Mouse (Mus musculus): Measurements from ENCODE around the gene Lrrc1.

The Lrrc1 gene

DNA sequence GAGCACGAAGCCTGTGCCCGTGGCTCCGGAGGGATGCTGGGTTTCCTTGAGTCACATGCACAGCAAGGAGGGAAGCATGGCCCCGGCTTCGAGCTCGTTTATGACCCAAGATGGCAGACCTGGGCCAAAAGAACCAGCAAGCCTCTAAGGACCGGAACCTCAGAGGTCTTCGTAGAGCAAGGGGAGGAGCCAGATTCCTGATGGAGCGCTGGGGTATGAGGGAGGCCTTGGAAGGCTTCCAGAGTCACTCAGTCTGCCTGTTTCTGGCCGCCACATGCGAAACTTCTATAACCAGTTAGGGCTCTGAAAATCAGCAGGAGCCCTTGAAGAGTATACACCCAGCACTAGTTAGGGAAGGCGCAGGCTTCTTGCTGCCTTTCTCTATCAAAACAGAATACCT lies 159.1 kb downstream of the Lrrc1 start:
- peak; percentile 13 for DNase-seq (ENCODE audit: low spot score)

DNA sequence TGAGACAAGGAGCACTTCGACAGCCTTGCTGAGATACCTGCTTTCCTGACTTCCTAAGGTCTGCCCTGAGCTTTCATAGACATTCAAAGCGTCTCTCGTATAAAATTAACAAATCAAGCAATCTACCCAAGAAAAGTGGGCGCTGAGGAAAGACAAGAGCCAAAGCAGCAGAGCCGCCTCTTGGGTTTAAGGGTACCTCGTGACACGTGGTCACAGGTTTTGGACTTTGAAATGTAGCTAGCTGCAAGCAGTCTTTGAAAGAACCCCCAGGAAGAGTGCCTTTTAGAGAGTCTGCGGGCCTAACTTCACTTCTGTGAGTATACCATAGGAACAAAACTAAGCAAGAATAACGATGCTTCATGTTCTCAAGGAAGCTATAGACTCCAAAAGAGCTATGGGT lies 160.0 kb downstream of the Lrrc1 start:
- DNase-seq (ENCODE audit: low spot score), result no peak

DNA sequence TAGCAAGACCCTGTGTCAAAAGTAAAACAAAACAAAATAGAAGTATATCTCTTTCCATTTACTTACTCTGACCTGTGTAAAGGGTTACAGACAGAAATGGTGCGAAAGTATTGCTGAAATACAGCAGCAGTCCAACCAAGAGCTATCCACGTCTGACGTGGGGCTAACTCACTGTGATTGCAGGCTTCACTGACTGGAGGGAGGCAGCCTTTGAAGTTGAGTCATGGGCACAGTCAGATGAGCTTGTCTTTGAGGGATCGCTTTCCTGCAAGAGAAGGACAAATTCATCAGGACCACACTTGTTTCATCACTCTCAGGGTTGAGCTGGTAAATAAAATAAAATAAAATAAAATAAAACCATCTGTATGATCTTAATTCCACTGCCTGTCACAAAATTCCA lies 160.7 kb downstream of the Lrrc1 start:
- no peak for DNase-seq (ENCODE audit: low spot score)

DNA sequence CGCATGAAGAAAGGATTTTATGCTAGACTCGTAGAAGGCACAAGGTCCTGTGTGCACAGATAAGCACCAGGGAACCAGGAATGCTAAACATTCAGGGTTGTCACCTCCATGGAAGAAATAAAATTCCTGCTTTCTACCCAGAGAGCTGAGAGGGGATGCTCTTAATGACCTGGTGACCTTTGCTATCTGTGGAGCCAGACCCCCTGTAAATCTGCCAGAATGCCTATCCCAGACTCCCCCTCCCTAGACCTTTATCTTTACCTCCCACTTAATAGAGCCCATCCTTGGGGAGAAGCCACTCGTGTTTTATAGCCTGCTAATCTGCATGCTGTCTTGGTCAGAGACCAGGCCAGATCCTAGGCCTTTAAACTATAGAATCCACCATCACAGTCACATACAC lies 162.2 kb downstream of the Lrrc1 start:
- no peak for DNase-seq (ENCODE audit: low spot score)

DNA sequence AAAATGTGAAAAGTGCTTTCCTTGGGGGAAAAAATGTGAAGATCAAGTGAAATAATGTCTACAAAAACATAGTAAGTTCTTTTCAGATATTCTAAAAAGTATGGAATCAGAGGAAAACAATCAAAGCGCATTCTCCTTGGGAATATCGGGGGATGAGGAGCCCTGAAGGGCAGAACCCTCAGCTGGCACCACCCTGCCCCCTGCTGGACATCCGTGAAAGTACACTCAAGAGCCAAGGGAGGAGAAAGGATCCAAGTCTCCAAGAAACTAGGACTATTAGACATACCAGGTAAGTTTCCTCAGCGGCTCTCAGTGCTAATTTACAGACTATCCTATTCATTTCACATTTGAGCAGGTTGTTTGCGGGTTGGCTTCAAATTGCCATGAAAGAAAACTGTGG lies 163.1 kb downstream of the Lrrc1 start:
- DNase-seq (ENCODE audit: low spot score), result peak; percentile 73

Measured in testis, postnatal 14 days (tissue).